Mouse (Mus musculus): ENCODE results near the gene Hnrnpu. TPM values are rescaled to one million over a fixed set of nuclear protein-coding genes. Genes with fewer than 3 reads are reported as not detected.

The Hnrnpu gene
- polyA plus RNA-seq, 1 experiment, result 406 TPM

DNA sequence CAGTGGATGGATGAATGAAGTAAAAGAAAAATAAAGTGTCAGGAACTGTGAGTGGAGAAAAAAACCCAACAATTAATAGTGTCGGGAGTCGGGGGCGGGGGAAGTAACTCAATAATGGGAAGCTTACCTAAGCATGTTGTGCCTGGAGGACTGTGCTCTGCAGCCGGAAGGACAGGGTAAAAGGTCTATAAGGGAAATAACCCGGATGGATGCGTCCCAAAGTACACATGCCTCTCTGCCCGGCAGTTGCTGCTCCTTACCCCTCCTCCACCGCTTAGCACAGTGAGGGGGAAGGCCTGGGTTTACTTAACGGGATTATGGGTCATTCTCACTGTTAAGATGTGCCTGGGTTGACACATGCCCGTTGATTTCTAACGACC lies 31.7 kb upstream of the Hnrnpu start:
- 1% methylated on average over 11 of the region's 11 CpGs for WGBS
- peak overlapping the region; percentile 71 for H3K4me3 ChIP-seq (replicated peaks; ENCODE audit: control insufficient read depth, low read depth, low read length)
- no peaks in the 10 kb centered on the region; the same call in 1 of the 2 replicates for H3K4me1 ChIP-seq (ENCODE audit: control insufficient read depth, insufficient read depth, low read length)

DNA sequence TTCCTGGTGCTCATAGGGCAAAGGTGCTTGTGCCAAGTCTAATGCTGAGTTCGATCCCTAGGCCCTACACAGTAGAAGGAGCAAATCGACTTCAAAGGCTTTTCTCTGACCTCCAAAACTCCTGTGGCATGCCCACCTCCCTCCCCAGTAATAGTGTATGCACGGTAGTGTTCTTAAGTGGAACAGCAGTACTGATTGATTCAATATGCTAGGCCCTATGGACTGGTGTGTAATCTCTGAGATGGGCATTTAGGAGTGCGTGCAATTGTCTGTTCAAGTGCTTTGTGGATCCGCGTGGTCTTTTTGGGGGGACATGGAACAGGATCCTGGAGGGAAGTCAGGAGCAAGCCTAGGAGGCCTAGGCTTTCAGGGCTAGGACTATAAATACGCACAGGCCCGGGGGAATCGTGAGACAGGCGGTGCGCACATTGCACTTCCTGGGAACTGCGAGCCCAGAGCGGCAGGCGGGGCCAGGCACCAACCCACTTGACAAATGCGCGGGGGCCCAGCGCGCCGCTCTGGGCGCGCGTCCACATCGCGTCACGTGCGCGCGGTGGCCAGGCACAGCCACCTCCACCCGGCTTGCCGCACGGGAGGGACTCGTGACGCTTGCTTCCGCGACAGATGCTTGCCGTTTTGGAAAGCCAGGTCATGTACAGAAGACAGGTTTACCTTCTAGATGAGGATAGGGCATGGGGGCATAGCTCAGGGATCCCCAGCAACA lies 31.1 kb upstream of the Hnrnpu start:
- H3K27ac ChIP-seq (ENCODE audit: control insufficient read depth, insufficient read depth, low read depth, low read length, poor library complexity), result peak overlapping the region; percentile 86
- 4% methylated on average over 36 of the region's 36 CpGs for WGBS
- H3K4me3 ChIP-seq (replicated peaks; ENCODE audit: control insufficient read depth, low read depth, low read length), result peak overlapping the region; percentile 71
- no peaks in the 10 kb centered on the region; the same call in 1 of the 2 replicates for H3K4me1 ChIP-seq (ENCODE audit: control insufficient read depth, insufficient read depth, low read length)
- TF ChIP-seq CTCF (IDR thresholded peaks at IDR 0.05; ENCODE audit: control insufficient read depth, insufficient read depth, low read length), result no peak
- TF ChIP-seq POLR2A (IDR thresholded peaks at IDR 0.05; ENCODE audit: borderline replicate concordance, control insufficient read depth, low read depth, low read length), result peak; percentile 76

More for the DNA sequence above, 31.7 kb upstream of the Hnrnpu start:
- TF ChIP-seq CTCF (IDR thresholded peaks at IDR 0.05; ENCODE audit: control insufficient read depth, insufficient read depth, low read length) (no peak), POLR2A (IDR thresholded peaks at IDR 0.05; ENCODE audit: borderline replicate concordance, control insufficient read depth, low read depth, low read length) (no peak)
- H3K27ac ChIP-seq (ENCODE audit: control insufficient read depth, insufficient read depth, low read depth, low read length, poor library complexity), result peak overlapping the region; percentile 86

DNA sequence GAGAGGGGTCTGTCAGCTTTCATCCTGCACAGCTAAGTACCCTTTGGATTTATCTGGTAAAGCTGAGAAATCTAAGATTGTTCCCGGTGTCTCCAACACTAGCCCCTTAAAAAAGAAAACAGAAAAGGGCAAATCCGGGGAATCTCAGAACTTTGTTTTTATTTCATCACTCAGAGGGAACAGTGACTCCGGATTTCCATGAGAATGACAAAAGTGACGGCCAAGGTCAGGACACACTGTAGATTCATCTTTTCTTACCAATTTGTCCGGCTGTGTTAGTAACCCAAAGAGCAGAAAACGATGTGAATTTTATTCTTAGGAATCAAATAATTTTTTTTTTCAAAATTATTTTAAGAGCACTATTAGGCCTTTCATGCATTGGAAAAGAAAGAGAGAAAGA lies 30.5 kb upstream of the Hnrnpu start:
- H3K4me3 ChIP-seq (replicated peaks; ENCODE audit: control insufficient read depth, low read depth, low read length), result no peak overlapping the region
- no peaks in the 10 kb centered on the region; the same call in 1 of the 2 replicates for H3K4me1 ChIP-seq (ENCODE audit: control insufficient read depth, insufficient read depth, low read length)
- TF ChIP-seq POLR2A (IDR thresholded peaks at IDR 0.05; ENCODE audit: borderline replicate concordance, control insufficient read depth, low read depth, low read length) (no peak), CTCF (IDR thresholded peaks at IDR 0.05; ENCODE audit: control insufficient read depth, insufficient read depth, low read length) (no peak)
- WGBS, result 88% methylated on average over 6 of the region's 6 CpGs
- H3K27ac ChIP-seq (ENCODE audit: control insufficient read depth, insufficient read depth, low read depth, low read length, poor library complexity), result no peak overlapping the region

DNA sequence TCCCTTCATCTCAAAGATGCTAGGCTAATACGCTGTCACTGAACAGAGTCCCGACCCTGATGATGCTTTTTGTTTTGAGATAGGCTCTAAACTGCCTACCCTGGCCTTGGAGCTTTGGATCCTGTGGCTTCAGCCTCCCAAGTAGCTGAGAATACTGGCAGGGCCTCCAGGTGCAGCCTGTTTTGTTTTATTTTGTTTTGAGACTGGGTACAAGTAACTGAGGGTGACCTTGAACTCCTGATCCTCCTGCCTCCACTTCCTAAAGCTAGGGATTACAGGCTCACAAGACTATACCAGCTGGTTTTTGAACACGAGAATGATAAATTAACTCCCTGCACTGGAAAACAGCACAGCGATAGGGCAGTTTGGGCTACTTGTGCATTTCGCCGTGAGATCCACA lies 27.6 kb upstream of the Hnrnpu start:
- TF ChIP-seq POLR2A (IDR thresholded peaks at IDR 0.05; ENCODE audit: borderline replicate concordance, control insufficient read depth, low read depth, low read length) (no peak), CTCF (IDR thresholded peaks at IDR 0.05; ENCODE audit: control insufficient read depth, insufficient read depth, low read length) (no peak)
- no peak overlapping the region for H3K4me3 ChIP-seq (replicated peaks; ENCODE audit: control insufficient read depth, low read depth, low read length)
- 91% methylated on average over 6 of the region's 6 CpGs for WGBS
- no peak overlapping the region for H3K27ac ChIP-seq (ENCODE audit: control insufficient read depth, insufficient read depth, low read depth, low read length, poor library complexity)
- H3K4me1 ChIP-seq (ENCODE audit: control insufficient read depth, insufficient read depth, low read length), result no peaks in the 10 kb centered on the region

DNA sequence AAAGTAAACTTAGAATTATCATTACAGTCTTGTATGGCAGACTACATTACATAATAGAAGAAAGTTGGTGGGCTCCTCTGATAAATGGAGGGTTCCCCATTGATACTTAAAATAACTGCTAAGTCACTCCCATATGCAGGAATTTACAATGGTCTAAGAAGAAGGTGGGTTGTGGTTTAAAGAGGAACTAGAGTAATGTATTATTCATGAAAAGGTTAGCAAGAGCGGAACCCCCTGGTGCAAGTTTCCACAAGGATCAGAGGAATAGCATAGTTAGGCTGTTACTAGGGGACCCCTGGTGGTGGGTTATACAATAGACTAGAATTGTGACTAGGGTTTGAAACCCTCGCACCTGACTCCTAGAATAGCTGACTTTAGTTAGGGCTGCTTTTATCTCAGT lies 23.1 kb upstream of the Hnrnpu start:
- Histone ChIP-seq H3K27ac (ENCODE audit: control insufficient read depth, insufficient read depth, low read depth, low read length, poor library complexity) (no peak overlapping the region), H3K4me1 (ENCODE audit: control insufficient read depth, insufficient read depth, low read length) (no peaks in the 10 kb centered on the region), H3K4me3 (replicated peaks; ENCODE audit: control insufficient read depth, low read depth, low read length) (no peak overlapping the region)
- 57% methylated on average over 2 of the region's 2 CpGs for WGBS
- TF ChIP-seq CTCF (IDR thresholded peaks at IDR 0.05; ENCODE audit: control insufficient read depth, insufficient read depth, low read length) (no peak), POLR2A (IDR thresholded peaks at IDR 0.05; ENCODE audit: borderline replicate concordance, control insufficient read depth, low read depth, low read length) (no peak)

DNA sequence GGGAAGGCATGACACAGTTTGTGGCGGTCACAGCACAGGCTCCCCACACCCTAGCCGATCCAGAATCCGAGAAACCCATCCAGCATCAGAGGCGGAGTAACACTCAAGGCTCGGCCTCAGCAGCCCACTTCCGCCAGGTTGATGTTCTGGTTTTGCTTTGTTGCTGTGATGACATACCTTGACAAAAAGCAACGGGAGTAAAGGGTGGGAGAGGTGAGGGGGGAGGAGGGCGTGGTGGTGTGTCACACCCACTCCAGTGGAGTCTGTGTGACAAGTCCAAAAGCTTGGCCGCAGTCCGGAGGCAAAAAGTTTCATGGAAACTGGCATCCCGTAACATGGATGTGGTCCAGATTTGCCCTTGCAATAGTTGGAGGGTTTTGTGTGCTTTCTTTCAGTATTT lies 22.7 kb upstream of the Hnrnpu start:
- WGBS, result 85% methylated on average over 11 of the region's 11 CpGs
- no peak overlapping the region for H3K4me3 ChIP-seq (replicated peaks; ENCODE audit: control insufficient read depth, low read depth, low read length)
- TF ChIP-seq CTCF (IDR thresholded peaks at IDR 0.05; ENCODE audit: control insufficient read depth, insufficient read depth, low read length), result no peak
- TF ChIP-seq POLR2A (IDR thresholded peaks at IDR 0.05; ENCODE audit: borderline replicate concordance, control insufficient read depth, low read depth, low read length), result no peak
- no peak overlapping the region for H3K27ac ChIP-seq (ENCODE audit: control insufficient read depth, insufficient read depth, low read depth, low read length, poor library complexity)
- no peaks in the 10 kb centered on the region for H3K4me1 ChIP-seq (ENCODE audit: control insufficient read depth, insufficient read depth, low read length)

DNA sequence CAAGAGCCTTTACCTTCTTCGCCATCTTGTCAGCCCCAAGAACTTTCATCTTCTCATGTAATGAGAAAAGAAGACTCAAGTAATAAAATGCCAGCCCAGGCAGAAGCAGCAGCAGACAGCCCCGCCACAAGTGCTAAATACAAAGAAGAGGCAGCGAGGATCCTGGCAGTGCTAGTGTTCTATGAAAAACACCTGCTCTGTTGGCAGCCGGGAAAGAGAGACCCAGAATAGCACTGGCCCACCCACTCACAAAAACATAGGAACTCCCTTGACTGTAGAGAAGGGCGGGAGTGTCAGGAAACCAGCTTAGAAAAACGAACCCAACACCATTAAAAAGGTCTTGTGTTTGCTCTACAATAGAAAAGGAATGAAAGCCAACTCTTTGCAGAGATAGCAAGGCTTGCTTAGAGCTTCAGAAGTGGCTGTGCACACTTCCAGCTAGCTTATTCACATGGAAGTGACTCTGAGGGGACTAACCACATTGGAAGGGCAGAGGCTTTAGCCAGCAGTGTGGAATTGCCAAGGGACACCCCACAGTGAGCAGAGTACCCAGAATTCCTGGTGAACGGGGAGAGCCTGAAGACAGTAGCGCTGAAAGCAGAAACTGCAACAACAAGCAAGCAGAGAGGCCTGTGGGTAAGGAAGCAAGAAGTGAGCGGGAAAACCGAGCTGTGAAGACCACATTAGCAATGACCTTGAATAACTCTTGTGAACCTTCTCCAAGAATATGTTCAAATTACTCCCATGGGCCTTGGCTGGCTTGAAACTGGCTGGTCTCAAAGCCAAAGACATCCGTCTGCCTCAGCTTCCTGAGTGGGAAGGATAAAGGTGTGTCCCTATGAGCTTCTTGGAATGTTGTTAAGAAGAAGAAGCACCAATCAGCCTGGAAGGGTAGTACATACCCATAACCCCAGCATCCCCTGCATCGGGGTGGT lies 20.4 kb upstream of the Hnrnpu start:
- no peak overlapping the region for H3K4me3 ChIP-seq (replicated peaks; ENCODE audit: control insufficient read depth, low read depth, low read length)
- no peak overlapping the region for H3K27ac ChIP-seq (ENCODE audit: control insufficient read depth, insufficient read depth, low read depth, low read length, poor library complexity)
- no peak for TF ChIP-seq CTCF (IDR thresholded peaks at IDR 0.05; ENCODE audit: control insufficient read depth, insufficient read depth, low read length)
- TF ChIP-seq POLR2A (IDR thresholded peaks at IDR 0.05; ENCODE audit: borderline replicate concordance, control insufficient read depth, low read depth, low read length), result no peak
- WGBS, result 79% methylated on average over 12 of the region's 12 CpGs
- H3K4me1 ChIP-seq (ENCODE audit: control insufficient read depth, insufficient read depth, low read length), result no peaks in the 10 kb centered on the region

DNA sequence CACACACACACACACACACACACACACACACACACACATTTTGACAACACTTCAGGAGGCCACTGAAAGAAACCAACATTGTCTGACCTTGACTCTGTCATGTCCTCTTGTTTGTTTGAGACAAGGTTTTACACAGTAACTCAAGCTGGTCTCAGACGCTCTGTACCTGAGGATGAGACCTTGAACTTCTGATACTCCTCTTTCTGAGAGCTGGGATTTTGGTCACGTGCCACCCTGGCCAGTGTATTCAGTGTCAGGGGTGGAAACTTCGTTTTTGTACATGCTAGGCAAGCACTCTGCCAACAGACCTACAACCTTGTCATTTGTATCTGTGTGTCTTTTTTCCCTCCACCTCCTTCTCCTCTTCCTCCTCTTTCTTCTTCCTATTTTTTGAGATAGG lies 17.0 kb upstream of the Hnrnpu start:
- WGBS, result 66% methylated on average over 3 of the region's 3 CpGs
- TF ChIP-seq CTCF (IDR thresholded peaks at IDR 0.05; ENCODE audit: control insufficient read depth, insufficient read depth, low read length), result no peak
- no peak for TF ChIP-seq POLR2A (IDR thresholded peaks at IDR 0.05; ENCODE audit: borderline replicate concordance, control insufficient read depth, low read depth, low read length)

More for the DNA sequence above, 17.0 kb upstream of the Hnrnpu start:
- H3K27ac ChIP-seq (ENCODE audit: control insufficient read depth, insufficient read depth, low read depth, low read length, poor library complexity), result no peak overlapping the region
- H3K4me1 ChIP-seq (ENCODE audit: control insufficient read depth, insufficient read depth, low read length), result no peaks in the 10 kb centered on the region
- no peak overlapping the region for H3K4me3 ChIP-seq (replicated peaks; ENCODE audit: control insufficient read depth, low read depth, low read length)

Data from bone marrow, adult 2 months (tissue).